23 mouse cellular contexts compared by ENCODE assay signal in the genomic region with DNA sequence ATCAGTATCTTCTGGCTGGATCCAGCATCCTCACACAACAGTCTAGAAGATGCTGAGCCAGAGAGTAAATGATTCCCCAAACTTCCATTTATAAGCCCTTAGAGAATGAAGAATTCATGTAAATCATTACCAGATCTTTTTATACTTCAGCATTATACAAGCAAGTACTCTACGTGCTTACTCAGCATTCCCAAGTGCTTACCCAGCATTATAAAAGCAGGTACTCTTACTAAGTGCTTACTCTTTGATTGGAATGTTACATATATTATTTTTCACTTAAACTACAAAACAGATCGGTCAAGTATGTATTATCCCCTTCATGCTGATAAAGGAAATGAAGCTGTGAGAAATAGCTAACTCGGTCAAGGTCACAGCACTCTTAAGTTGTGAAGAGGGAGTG.
DNase-seq lines count a peak whose midpoint lies in the region; ATAC-seq and TF ChIP-seq lines count a peak whose summit lies in the region.
"Had no signal": no experiment of that assay in that cellular context is flagged by ENCODE, and none has a peak within 500 bp of the region (broad histone marks: within the 10 kb centered on the region; RNA-seq: fewer than 3 reads in every experiment).

No protein-coding gene starts in this region.

- H3K9me3 ChIP-seq in kidney, embryonic 14.5 days (ENCODE audit: control insufficient read depth, low read length): no peaks in the 10 kb centered on the region
- H3K9me3 ChIP-seq in ES-E14 (ENCODE audit: control insufficient read depth, insufficient read depth, low read depth, low read length): no peaks in the 10 kb centered on the region

- TF ChIP-seq POLR2A in kidney, adult 2 months (IDR thresholded peaks at IDR 0.05; ENCODE audit: low read depth, low read length): no peak

- 64% methylated on average over 3 of the region's 3 CpGs for WGBS in kidney, adult 2 months
- WGBS in kidney, embryonic 14.5 days: 93% methylated on average over 3 of the region's 3 CpGs

- H3K9ac ChIP-seq in kidney, embryonic 14.5 days (ENCODE audit: low read depth, low read length): no peak overlapping the region
- H3K9ac ChIP-seq in ES-E14 (ENCODE audit: insufficient read depth, low read depth, low read length, poor library complexity, severe bottlenecking): no peak overlapping the region

- no peaks in the 10 kb centered on the region for H3K4me1 ChIP-seq in kidney, adult 2 months (ENCODE audit: control insufficient read depth, insufficient read depth, low read length)
- no peaks in the 10 kb centered on the region for H3K4me1 ChIP-seq in kidney, embryonic 14.5 days (ENCODE audit: control insufficient read depth, insufficient read depth, low read length)
- H3K4me1 ChIP-seq in ES-E14 (ENCODE audit: control insufficient read depth in 2 of 2, insufficient read depth in 2 of 2, low read length in 2 of 2, poor library complexity in 1 of 2): no peaks in the 10 kb centered on the region

- ATAC-seq in frontal cortex, adult (ENCODE audit: low TSS enrichment): peak; percentile 44; the same call in 1 of the 2 replicates
- ATAC-seq in kidney, embryonic 14.5 days (ENCODE audit: low FRiP score, low TSS enrichment): no peak
- ATAC-seq: activated CD4-positive, CD25-positive, alpha-beta regulatory T cell, adult 4 months; CD4-positive, CD25-positive, alpha-beta regulatory T cell, adult 4 months; Patski had no signal

- H3K27me3 ChIP-seq in kidney, adult 2 months (replicated peaks; ENCODE audit: control insufficient read depth, insufficient read depth, low read length): no peaks in the 10 kb centered on the region
- H3K27me3 ChIP-seq in kidney, embryonic 14.5 days (ENCODE audit: control insufficient read depth, insufficient read depth, low read length): no peaks in the 10 kb centered on the region
- H3K27me3 ChIP-seq: CH12.LX, Patski had no signal

- no peak for TF ChIP-seq CTCF in kidney, adult 2 months (conservative IDR thresholded peaks at IDR 0.05; ENCODE audit: insufficient read depth, insufficient read length, low read depth, low read length)

- DNase-seq in frontal cortex, postnatal 14 days (ENCODE audit: low spot score in 2 of 2): no peak
- DNase-seq in kidney, adult 2 months: peak; percentile 50
- DNase-seq in kidney, adult 18-20 months: no peak
- DNase-seq in kidney, adult 9 months: peak; percentile 56
- DNase-seq in ES-E14 (ENCODE audit: low read depth, low spot score): no peak
- DNase-seq in urinary bladder, postnatal 14 days (ENCODE audit: low spot score): no peak
- DNase-seq: adrenal gland, adult 2 months; adrenal gland, adult 8-10 months; adrenal gland, postnatal 10 days; adrenal gland, postnatal 14 days; adrenal gland, postnatal 25 days; adrenal gland, postnatal 36 days; B cell, adult 2 months; cerebellum, adult 11 months; cerebellum, adult 11-12 months; cerebellum, adult 18-20 months had no signal

- H3K4me2 ChIP-seq in kidney, embryonic 14.5 days (replicated peaks; ENCODE audit: low read depth, low read length): no peak overlapping the region

- no peaks in the 10 kb centered on the region for H3K36me3 ChIP-seq in kidney, adult 2 months (ENCODE audit: control insufficient read depth, insufficient read depth, low read length)
- no peaks in the 10 kb centered on the region for H3K36me3 ChIP-seq in kidney, embryonic 14.5 days (ENCODE audit: control insufficient read depth, insufficient read depth, low read length)
- H3K36me3 ChIP-seq in ES-E14 (ENCODE audit: control insufficient read depth, insufficient read depth, low read length, poor library complexity, severe bottlenecking): no peaks in the 10 kb centered on the region
- H3K36me3 ChIP-seq: G1E had no signal

- H3K27ac ChIP-seq in kidney, adult 2 months (ENCODE audit: insufficient read depth, low read depth, low read length): no peak overlapping the region
- no peak overlapping the region for H3K27ac ChIP-seq in kidney, embryonic 14.5 days (ENCODE audit: low read depth, low read length)
- no peak overlapping the region for H3K27ac ChIP-seq in ES-E14 (ENCODE audit: insufficient read depth, low read depth, low read length, poor library complexity, severe bottlenecking)

- H3K4me3 ChIP-seq in kidney, adult 2 months (ENCODE audit: insufficient read depth, low read depth, low read length): no peak overlapping the region
- H3K4me3 ChIP-seq in kidney, embryonic 14.5 days (ENCODE audit: low read length): no peak overlapping the region
- H3K4me3 ChIP-seq in ES-E14 (ENCODE audit: insufficient read depth in 1 of 2, low read depth in 1 of 2, low read length in 2 of 2, poor library complexity in 1 of 2, severe bottlenecking in 1 of 2): no peak overlapping the region

- in situ Hi-C loops in ES-E14 (cut with MboI; ENCODE audit: low sequenced_read_pairs in 2 of 2, unreplicated experiment in 2 of 2): no loop called here

TF ChIP-seq in ES-E14, 5 proteins besides CTCF, POLR2A, EP300 and RAD21:
- TF ChIP-seq CHD2 (IDR thresholded peaks at IDR 0.05; ENCODE audit: low read depth, low read length) (no peak), ZC3H11A (IDR thresholded peaks at IDR 0.05; ENCODE audit: borderline replicate concordance, low read depth, low read length) (no peak), ZNF384 (IDR thresholded peaks at IDR 0.05; ENCODE audit: low read depth, low read length) (no peak), HCFC1 (IDR thresholded peaks at IDR 0.05; ENCODE audit: borderline replicate concordance, insufficient read depth, low read length) (no peak), MAFK (IDR thresholded peaks at IDR 0.05; ENCODE audit: insufficient read depth, low read depth, low read length) (peak; percentile 87)

Comparison
In these comparisons a context has a peak if more than half of its experiments do, and no peak if none do; other contexts are left out.
1. DNase-seq: peak in kidney, adult 2 months (single experiment) and kidney, adult 9 months (single experiment); none in frontal cortex, postnatal 14 days (0 of 2), kidney, adult 18-20 months (single experiment), ES-E14 (single experiment) and urinary bladder, postnatal 14 days (single experiment).